Mouse (Mus musculus): ENCODE data around the gene Gm21905. TPM values are rescaled to one million over a fixed set of nuclear protein-coding genes. Genes with fewer than 3 reads are reported as not detected.
A peak's percentile ranks its signal among the peaks of the same experiment; 100 is the strongest.

Gene Gm21905
- total RNA-seq (2014; rRNA removed) = not detected in 2 replicates
- polyA plus RNA-seq (2012; rRNA removed) = not detected in 2 replicates

DNA sequence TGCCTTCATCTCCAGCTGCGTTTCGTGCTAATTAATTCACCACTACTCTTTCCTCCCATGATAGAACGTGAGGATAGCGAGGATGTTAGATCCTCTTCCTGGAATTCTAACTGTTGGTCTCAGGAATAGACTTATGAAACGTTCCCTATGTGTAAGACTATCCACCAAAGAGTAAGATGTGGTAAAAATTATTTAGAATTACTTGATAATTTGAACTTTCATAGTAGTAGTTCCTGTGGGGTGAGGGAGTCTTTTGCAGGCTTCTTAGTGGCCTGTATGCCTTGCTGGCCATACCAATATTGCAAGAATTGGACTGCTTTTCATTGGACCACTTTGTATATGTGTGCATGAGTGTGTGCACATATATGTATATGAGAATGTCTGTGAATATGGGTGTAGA, at the start of gene Gm21905:
Gene Gm21905 (minus strand): TSS at position 101 of the 400 bp plus-strand sequence.
- Histone ChIP-seq H3K4me1 (ENCODE audit: control insufficient read depth, insufficient read depth, low read length) (0 out of 2 replicates have a peak, but pooled peaks cover 3% of the 10 kb centered on the region), H3K79me2 (ENCODE audit: control insufficient read depth, insufficient read depth, low read length) (no peaks in the 10 kb centered on the region), H3K27ac (replicated peaks; ENCODE audit: insufficient read depth, low read depth, low read length) (no peak within 1 kb of the TSS), H3K4me3 (ENCODE audit: insufficient read depth, low read depth, low read length) (no peak within 1 kb of the TSS), H3K27me3 (ENCODE audit: control insufficient read depth, insufficient read depth, low read length) (no peaks in the 10 kb centered on the region; the same call in 1 of the 2 replicates), H3K9ac (ENCODE audit: low read depth, low read length) (no peak within 1 kb of the TSS), H3K36me3 (ENCODE audit: control insufficient read depth, insufficient read depth, low read length) (no peaks in the 10 kb centered on the region)
- 78% methylated on average over 5 of the region's 5 CpGs for WGBS
- no peak for TF ChIP-seq POLR2A (IDR thresholded peaks at IDR 0.05; ENCODE audit: extremely low read depth, insufficient read depth, low read length)
- no peak for TF ChIP-seq CTCF (IDR thresholded peaks at IDR 0.05; ENCODE audit: low read depth, low read length)
- DNase-seq (ENCODE audit: extremely low read depth, low read depth, low spot score) = no peak

DNA sequence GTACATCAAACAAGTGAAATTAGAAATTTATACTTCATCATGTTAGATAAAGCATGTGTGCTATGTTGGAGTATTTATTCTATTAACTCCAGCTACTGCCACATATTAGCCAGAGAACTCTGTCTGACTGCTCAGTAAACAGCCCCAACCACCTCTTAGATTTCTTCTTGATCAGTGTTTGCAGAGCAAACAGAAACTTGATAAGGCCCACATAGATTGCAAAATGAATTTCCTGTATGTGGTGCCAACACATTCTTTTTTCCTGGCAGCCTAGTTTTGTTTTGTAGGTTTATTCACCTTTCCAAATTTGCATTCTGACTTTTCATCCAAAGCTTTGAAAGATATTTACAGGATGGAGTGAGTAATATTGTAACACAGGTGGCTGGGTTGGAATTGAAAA, 44.2 kb upstream of the Gm21905 start:
- DNase-seq (ENCODE audit: extremely low read depth, low read depth, low spot score) = peak; percentile 98
- TF ChIP-seq POLR2A (IDR thresholded peaks at IDR 0.05; ENCODE audit: extremely low read depth, insufficient read depth, low read length) = no peak
- no peak for TF ChIP-seq CTCF (IDR thresholded peaks at IDR 0.05; ENCODE audit: low read depth, low read length)
- Histone ChIP-seq H3K27me3 (ENCODE audit: control insufficient read depth, insufficient read depth, low read length) (peaks cover 4% of the 10 kb centered on the region; the same call in 1 of the 2 replicates), H3K4me1 (ENCODE audit: control insufficient read depth, insufficient read depth, low read length) (no peaks in the 10 kb centered on the region; the same call in 1 of the 2 replicates), H3K27ac (replicated peaks; ENCODE audit: insufficient read depth, low read depth, low read length) (no peak overlapping the region), H3K9ac (ENCODE audit: low read depth, low read length) (no peak overlapping the region), H3K79me2 (ENCODE audit: control insufficient read depth, insufficient read depth, low read length) (no peaks in the 10 kb centered on the region), H3K4me3 (ENCODE audit: insufficient read depth, low read depth, low read length) (no peak overlapping the region), H3K36me3 (ENCODE audit: control insufficient read depth, insufficient read depth, low read length) (no peaks in the 10 kb centered on the region)

DNA sequence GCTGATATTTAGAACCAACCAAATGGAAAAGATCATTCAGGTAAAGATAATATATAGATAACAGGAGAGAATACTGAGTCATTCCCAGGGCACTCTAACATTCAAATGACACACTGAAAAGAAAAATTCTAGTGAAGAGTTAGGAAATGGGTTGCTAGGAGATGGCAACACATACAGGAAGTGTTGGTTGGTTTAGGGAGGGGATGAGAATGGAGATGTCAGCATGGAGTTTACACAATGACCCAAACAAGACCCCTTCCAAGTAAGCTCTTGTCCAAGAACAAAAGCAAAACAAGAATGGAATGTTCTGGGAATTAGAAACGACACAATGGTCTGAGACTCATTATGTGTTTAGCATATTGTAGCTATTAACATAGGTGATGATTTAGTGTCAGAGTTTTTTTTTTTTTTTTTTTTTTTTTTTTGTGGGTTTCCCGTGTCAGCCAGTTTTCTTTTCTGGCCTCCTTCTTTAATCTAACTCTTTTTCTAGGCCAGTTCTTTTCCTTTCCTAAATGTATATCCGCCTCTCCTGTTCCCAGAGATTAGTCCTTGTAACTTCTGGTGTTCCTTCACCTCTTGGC, 35.8 kb upstream of the Gm21905 start:
- 62% methylated on average over 3 of the region's 3 CpGs for WGBS
- H3K79me2 ChIP-seq (ENCODE audit: control insufficient read depth, insufficient read depth, low read length) = no peaks in the 10 kb centered on the region
- H3K36me3 ChIP-seq (ENCODE audit: control insufficient read depth, insufficient read depth, low read length) = no peaks in the 10 kb centered on the region
- H3K27me3 ChIP-seq (ENCODE audit: control insufficient read depth, insufficient read depth, low read length) = peaks cover 2% of the 10 kb centered on the region; the same call in 1 of the 2 replicates
- no peak overlapping the region for H3K4me3 ChIP-seq (ENCODE audit: insufficient read depth, low read depth, low read length)
- no peak overlapping the region for H3K27ac ChIP-seq (replicated peaks; ENCODE audit: insufficient read depth, low read depth, low read length)
- H3K9ac ChIP-seq (ENCODE audit: low read depth, low read length) = no peak overlapping the region
- no peaks in the 10 kb centered on the region for H3K4me1 ChIP-seq (ENCODE audit: control insufficient read depth, insufficient read depth, low read length)
- TF ChIP-seq CTCF (IDR thresholded peaks at IDR 0.05; ENCODE audit: low read depth, low read length) = no peak
- TF ChIP-seq POLR2A (IDR thresholded peaks at IDR 0.05; ENCODE audit: extremely low read depth, insufficient read depth, low read length) = no peak
- DNase-seq (ENCODE audit: extremely low read depth, low read depth, low spot score) = no peak

DNA sequence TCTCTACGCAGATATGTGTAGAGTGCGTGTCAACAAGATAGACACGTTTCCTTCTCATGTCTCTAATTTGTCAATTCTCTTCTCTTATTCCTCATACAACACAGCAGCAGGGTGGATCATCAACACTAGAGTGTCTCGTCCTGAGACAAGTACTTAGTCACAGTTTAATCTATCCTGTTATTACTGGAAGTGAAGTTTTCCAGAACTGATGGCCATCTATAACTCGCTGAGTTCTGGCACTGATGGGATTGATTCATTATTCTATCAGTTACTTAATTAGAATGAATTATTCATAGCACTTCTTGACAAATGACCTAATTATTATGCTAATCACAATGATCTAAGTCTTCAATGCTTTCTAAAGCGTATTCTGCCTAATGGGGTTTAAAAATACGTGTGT, 23.3 kb upstream of the Gm21905 start:
- TF ChIP-seq POLR2A (IDR thresholded peaks at IDR 0.05; ENCODE audit: extremely low read depth, insufficient read depth, low read length) (no peak), CTCF (IDR thresholded peaks at IDR 0.05; ENCODE audit: low read depth, low read length) (no peak)
- Histone ChIP-seq H3K4me3 (ENCODE audit: insufficient read depth, low read depth, low read length) (no peak overlapping the region), H3K79me2 (ENCODE audit: control insufficient read depth, insufficient read depth, low read length) (no peaks in the 10 kb centered on the region), H3K27ac (replicated peaks; ENCODE audit: insufficient read depth, low read depth, low read length) (no peak overlapping the region), H3K27me3 (ENCODE audit: control insufficient read depth, insufficient read depth, low read length) (no peaks in the 10 kb centered on the region), H3K9ac (ENCODE audit: low read depth, low read length) (no peak overlapping the region), H3K36me3 (ENCODE audit: control insufficient read depth, insufficient read depth, low read length) (no peaks in the 10 kb centered on the region), H3K4me1 (ENCODE audit: control insufficient read depth, insufficient read depth, low read length) (no peaks in the 10 kb centered on the region)
- no peak for DNase-seq (ENCODE audit: extremely low read depth, low read depth, low spot score)
- WGBS = 76% methylated on average over 7 of the region's 7 CpGs

DNA sequence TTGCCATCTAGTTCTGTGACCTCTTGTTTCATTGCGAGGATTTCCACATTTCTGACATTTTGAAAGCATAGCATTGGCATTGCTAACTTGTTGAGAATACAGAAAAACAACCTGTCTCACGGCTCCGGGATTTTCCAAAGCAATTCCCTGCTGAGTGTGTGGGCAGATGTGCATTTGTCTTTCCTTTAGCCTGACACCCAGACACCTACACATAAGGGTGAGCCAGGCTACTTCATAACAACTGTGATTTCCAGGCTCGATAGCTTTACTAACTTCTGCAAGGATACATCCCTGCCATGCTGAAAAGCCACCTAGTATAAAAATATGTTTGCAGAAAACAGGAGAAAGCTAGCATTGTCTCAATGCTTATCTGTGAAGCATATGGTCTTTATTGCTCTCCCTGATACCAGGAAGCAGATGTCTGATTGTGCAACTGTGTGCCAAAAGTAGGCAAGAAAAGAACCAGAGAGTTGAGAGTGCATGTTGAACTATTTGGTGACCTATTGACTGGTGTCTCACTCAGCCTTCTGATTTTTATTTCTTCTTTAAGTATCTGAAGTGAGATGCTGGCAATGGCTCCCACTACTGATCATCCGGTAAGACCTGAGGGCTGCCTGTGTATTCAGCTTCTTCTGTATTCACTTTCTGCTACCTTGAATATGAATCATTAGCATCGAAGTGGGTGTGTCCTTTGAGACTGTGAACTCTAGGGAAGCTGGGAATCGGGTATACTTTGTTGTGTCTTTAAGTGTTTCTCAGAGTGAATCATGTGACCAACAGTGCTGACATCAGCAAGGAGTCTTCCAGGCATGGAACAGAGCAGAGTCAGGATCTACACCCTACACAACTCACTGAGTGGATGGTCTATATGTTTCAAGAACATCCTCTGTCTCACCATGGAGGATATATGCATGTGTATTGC, 15.7 kb upstream of the Gm21905 start:
- WGBS = 74% methylated on average over 7 of the region's 7 CpGs
- H3K27me3 ChIP-seq (ENCODE audit: control insufficient read depth, insufficient read depth, low read length) = 0 out of 2 replicates have a peak, but pooled peaks cover 3% of the 10 kb centered on the region
- no peak for DNase-seq (ENCODE audit: extremely low read depth, low read depth, low spot score)
- H3K36me3 ChIP-seq (ENCODE audit: control insufficient read depth, insufficient read depth, low read length) = no peaks in the 10 kb centered on the region
- no peaks in the 10 kb centered on the region for H3K79me2 ChIP-seq (ENCODE audit: control insufficient read depth, insufficient read depth, low read length)
- H3K9ac ChIP-seq (ENCODE audit: low read depth, low read length) = no peak overlapping the region
- H3K4me3 ChIP-seq (ENCODE audit: insufficient read depth, low read depth, low read length) = no peak overlapping the region
- H3K4me1 ChIP-seq (ENCODE audit: control insufficient read depth, insufficient read depth, low read length) = no peaks in the 10 kb centered on the region
- no peak overlapping the region for H3K27ac ChIP-seq (replicated peaks; ENCODE audit: insufficient read depth, low read depth, low read length)
- TF ChIP-seq CTCF (IDR thresholded peaks at IDR 0.05; ENCODE audit: low read depth, low read length) (no peak), POLR2A (IDR thresholded peaks at IDR 0.05; ENCODE audit: extremely low read depth, insufficient read depth, low read length) (no peak)
